Mouse (Mus musculus) testis, adult 2 months (tissue): ENCODE results near the gene Thbs3. TPM values are rescaled to one million over a fixed set of nuclear protein-coding genes. Genes with fewer than 3 reads are reported as not detected.

Experiments
- H3K27ac ChIP-seq: fragments of 200-500 bp; 2 replicates; pipeline ENCODE4 v1.5.1; 2012; ENCODE audit warnings: low read depth, low read length; ENCODE audit not compliant: control insufficient read depth, insufficient read depth
- H3K27me3 ChIP-seq: fragments of 200-500 bp; 2 replicates; pipeline ENCODE4 v1.6.1; 2012; ENCODE audit warnings: mild to moderate bottlenecking, low read length, moderate library complexity; ENCODE audit not compliant: control insufficient read depth, insufficient read depth
- H3K36me3 ChIP-seq: fragments of 200-500 bp; 2 replicates; pipeline ENCODE4 v1.6.1; 2012; ENCODE audit warnings: mild to moderate bottlenecking, low read length; ENCODE audit not compliant: control insufficient read depth, insufficient read depth
- H3K4me1 ChIP-seq: fragments of 200-500 bp; 2 replicates; pipeline ENCODE4 v1.6.1; 2012; ENCODE audit warnings: low read length; ENCODE audit not compliant: control insufficient read depth, insufficient read depth
- H3K4me3 ChIP-seq: fragments of 200-500 bp; 2 replicates; pipeline ENCODE4 v1.5.1; 2012; ENCODE audit warnings: low read depth, mild to moderate bottlenecking, low read length, moderate library complexity, mixed read lengths; ENCODE audit not compliant: control insufficient read depth
- CTCF ChIP-seq: fragments of 200-500 bp; IDR thresholded peaks from 2 replicates; pipeline ENCODE4 v1.5.1; 2012; ENCODE audit warnings: low read depth, mild to moderate bottlenecking, inconsistent platforms, low read length, moderate library complexity; ENCODE audit not compliant: control insufficient read depth, insufficient read depth, insufficient replicate concordance
- POLR2A ChIP-seq: fragments of 200-500 bp; IDR thresholded peaks from 2 replicates; pipeline ENCODE4 v1.6.1; 2012; ENCODE audit warnings: low read depth, mild to moderate bottlenecking, inconsistent platforms, low read length, moderate library complexity; ENCODE audit not compliant: control insufficient read depth
- polyA plus RNA-seq: library from polyadenylated mRNA; depleted of rRNA; stranded (reverse); fragments of >200 nt; gene quantifications from 2 replicates; pipeline ENCODE4 v1.2.3, GENCODE M21; 2012

The Thbs3 gene
- polyA plus RNA-seq, 1 experiment, result 73.2 TPM

- H3K4me1 ChIP-seq, result peaks cover 21% of the 10 kb centered on the region
- no peaks in the 10 kb centered on the region for H3K36me3 ChIP-seq
- H3K27me3 ChIP-seq, result no peaks in the 10 kb centered on the region; the same call in 1 of the 2 replicates
- TF ChIP-seq CTCF (no peak), POLR2A (no peak)
- no peak overlapping the region for H3K27ac ChIP-seq
- peak overlapping the region; percentile 77 for H3K4me3 ChIP-seq
Measured at GRCm38 (mm10) chr3:89244982-89245687, 30.2 kb downstream of the Thbs3 start.

- TF ChIP-seq CTCF, result no peak
- TF ChIP-seq POLR2A, result no peak
- H3K27me3 ChIP-seq, result no peaks in the 10 kb centered on the region; the same call in 1 of the 2 replicates
- H3K4me3 ChIP-seq, result peak within 1 kb of the TSS; percentile 88
- peaks cover 21% of the 10 kb centered on the region for H3K4me1 ChIP-seq
- no peaks in the 10 kb centered on the region for H3K36me3 ChIP-seq
- H3K27ac ChIP-seq, result peak within 1 kb of the TSS; percentile 21; the same call in 1 of the 2 replicates
Measured at GRCm38 (mm10) chr3:89245688-89246171, 30.8 kb downstream of the Thbs3 start, which contains the start of gene Krtcap2. Gene Krtcap2, plus strand, starts transcription at chr3:89245966.

- Histone ChIP-seq H3K27me3 (no peaks in the 10 kb centered on the region; the same call in 1 of the 2 replicates), H3K36me3 (no peaks in the 10 kb centered on the region), H3K27ac (peak within 1 kb of the TSS; percentile 21; the same call in 1 of the 2 replicates), H3K4me1 (peaks cover 23% of the 10 kb centered on the region), H3K4me3 (peak within 1 kb of the TSS; percentile 88)
- TF ChIP-seq POLR2A (peak; percentile 60; the same call in 1 of the 2 replicates), CTCF (peak; percentile 99)
Measured at GRCm38 (mm10) chr3:89246261-89247100, 31.5 kb downstream of the Thbs3 start, which contains the start of gene Trim46. Gene Trim46, minus strand, starts transcription at chr3:89246309.

GRCm38 (mm10) chr3:89247466-89247865 lies 32.5 kb downstream of the Thbs3 start:
- TF ChIP-seq CTCF, result no peak
- no peak for TF ChIP-seq POLR2A
- Histone ChIP-seq H3K36me3 (no peaks in the 10 kb centered on the region), H3K27me3 (no peaks in the 10 kb centered on the region; the same call in 1 of the 2 replicates), H3K4me3 (no peak overlapping the region), H3K4me1 (peaks cover 24% of the 10 kb centered on the region), H3K27ac (no peak overlapping the region)

- Histone ChIP-seq H3K27ac (no peak overlapping the region), H3K4me3 (no peak overlapping the region), H3K4me1 (peaks cover 7% of the 10 kb centered on the region), H3K36me3 (no peaks in the 10 kb centered on the region), H3K27me3 (no peaks in the 10 kb centered on the region)
- no peak for TF ChIP-seq POLR2A
- TF ChIP-seq CTCF, result peak; percentile 58; the same call in 1 of the 2 replicates
Measured at GRCm38 (mm10) chr3:89250435-89251040, 35.6 kb downstream of the Thbs3 start.

GRCm38 (mm10) chr3:89251365-89251895 lies 36.5 kb downstream of the Thbs3 start:
- Histone ChIP-seq H3K27me3 (no peaks in the 10 kb centered on the region), H3K36me3 (no peaks in the 10 kb centered on the region), H3K4me1 (peaks cover 6% of the 10 kb centered on the region), H3K4me3 (peak overlapping the region; percentile 42), H3K27ac (no peak overlapping the region)
- TF ChIP-seq POLR2A (no peak), CTCF (no peak)
